Mouse (Mus musculus) hindbrain, embryonic 16.5 days (tissue): ENCODE measurements around the gene Gm28372. TPM values are rescaled to one million over a fixed set of nuclear protein-coding genes. Genes with fewer than 3 reads are reported as not detected.
A peak's percentile ranks its signal among the peaks of the same experiment; 100 is the strongest.

Experiments
- ATAC-seq: fragments of 200-750 bp; cut with Nextera tagmentation; 2 replicates; pipeline ENCODE4 v1.8.0; 2017; ENCODE audit warnings: moderate TSS enrichment, moderate library complexity
- H3K27ac ChIP-seq: fragments of 300-500 bp; sonication (generic); 2 replicates; pipeline ENCODE4 v1.5.1; 2014; ENCODE audit warnings: low read depth, mild to moderate bottlenecking, control low read depth, low read length, moderate library complexity
- H3K27me3 ChIP-seq: fragments of 300-500 bp; sonication (generic); replicated peaks from 2 replicates; pipeline ENCODE4 v1.6.1; 2014; ENCODE audit warnings: low read length; ENCODE audit not compliant: control insufficient read depth, insufficient read depth
- H3K36me3 ChIP-seq: fragments of 300-500 bp; sonication (generic); 2 replicates; pipeline ENCODE4 v1.6.1; 2014; ENCODE audit warnings: mild to moderate bottlenecking, low read length, moderate library complexity, mixed read lengths; ENCODE audit not compliant: control insufficient read depth, insufficient read depth
- H3K4me1 ChIP-seq: fragments of 300-500 bp; sonication (generic); 2 replicates; pipeline ENCODE4 v1.6.1; 2014; ENCODE audit warnings: low read depth, low read length; ENCODE audit not compliant: control insufficient read depth, insufficient read depth
- H3K4me2 ChIP-seq: fragments of 300-500 bp; sonication (generic); 2 replicates; pipeline ENCODE4 v1.6.1; 2014; ENCODE audit warnings: mild to moderate bottlenecking, low read length, control low read depth, moderate library complexity
- H3K4me3 ChIP-seq: fragments of 300-500 bp; sonication (generic); 2 replicates; pipeline ENCODE4 v1.5.1; 2014; ENCODE audit warnings: mild to moderate bottlenecking, low read length, control low read depth, moderate library complexity
- H3K9ac ChIP-seq: fragments of 300-500 bp; sonication (generic); 2 replicates; pipeline ENCODE4 v1.6.1; 2014; ENCODE audit warnings: low read depth, mild to moderate bottlenecking, control low read depth, low read length, moderate library complexity
- H3K9me3 ChIP-seq: fragments of 300-500 bp; sonication (generic); 2 replicates; pipeline ENCODE4 v1.6.1; 2014; ENCODE audit warnings: mild to moderate bottlenecking, low read length, moderate library complexity; ENCODE audit not compliant: control insufficient read depth
- WGBS: fragments of 180-500 bp; shearing (Covaris S2); extraction: QIAGEN DNeasy Blood & Tissue Kit; methylation state at CpG from one replicate; pipeline ENCODE4 v1.1.7; 2014; 5-methylcytosine and 5-hydroxymethylcytosine counted together
- polyA plus RNA-seq: library from polyadenylated mRNA; unstranded; fragments of >200 nt; fragmentation: Nextera tagmentation; extraction: Ambion mirVana; gene quantifications from 2 replicates; pipeline ENCODE4 v1.2.1, GENCODE M21; 2015

The Gm28372 gene
- polyA plus RNA-seq, 1 experiment from 2014 or later: not detected

DNA sequence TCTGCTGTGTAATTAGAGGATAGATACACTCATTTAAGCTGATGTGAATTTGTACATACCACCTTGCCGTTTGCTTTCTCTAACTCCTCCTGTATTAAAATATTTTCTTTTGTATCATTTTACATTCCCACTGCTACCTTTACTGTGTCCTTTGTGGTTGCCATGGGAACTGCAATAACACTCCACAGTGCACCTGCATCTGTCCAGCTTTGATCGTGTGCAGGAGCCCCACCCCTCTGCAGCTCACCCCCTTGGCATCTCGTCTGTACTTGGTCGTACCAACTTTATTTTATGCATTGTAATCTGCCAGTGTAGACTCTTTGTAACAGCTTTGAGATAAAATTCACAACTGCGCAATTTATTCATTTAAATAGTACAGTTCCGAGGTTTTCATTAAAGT is 21.1 kb upstream of the Gm28372 start:
- H3K4me3 ChIP-seq: no peak overlapping the region
- ATAC-seq: no peak
- no peak overlapping the region for H3K27ac ChIP-seq
- no peaks in the 10 kb centered on the region for H3K9me3 ChIP-seq
- H3K27me3 ChIP-seq: no peaks in the 10 kb centered on the region
- H3K36me3 ChIP-seq: no peaks in the 10 kb centered on the region
- 64% methylated on average over 6 of the region's 6 CpGs for WGBS
- no peaks in the 10 kb centered on the region for H3K4me1 ChIP-seq
- H3K9ac ChIP-seq: no peak overlapping the region
- H3K4me2 ChIP-seq: no peak overlapping the region

DNA sequence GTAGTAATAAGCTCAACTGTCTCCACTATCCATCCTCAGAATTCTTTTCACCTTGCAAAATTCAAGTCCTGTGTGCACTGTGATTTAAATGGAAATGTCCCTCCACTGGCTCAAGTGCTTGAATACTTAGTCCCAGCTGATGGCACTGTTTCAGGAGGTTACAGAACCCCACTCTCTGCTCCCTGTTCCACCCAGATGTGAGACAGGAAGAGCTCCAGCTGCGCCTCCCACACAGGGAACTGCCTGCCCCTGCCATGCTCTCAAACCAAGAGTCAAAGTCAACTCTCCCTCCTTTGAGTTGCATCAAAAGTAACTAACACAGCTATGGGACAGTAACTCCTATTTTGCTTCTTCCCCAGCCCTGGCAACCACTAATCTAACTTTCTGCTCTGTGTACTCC is 18.8 kb upstream of the Gm28372 start:
- Histone ChIP-seq H3K27ac (no peak overlapping the region), H3K36me3 (no peaks in the 10 kb centered on the region), H3K9ac (no peak overlapping the region), H3K4me2 (no peak overlapping the region), H3K27me3 (no peaks in the 10 kb centered on the region), H3K9me3 (no peaks in the 10 kb centered on the region), H3K4me1 (no peaks in the 10 kb centered on the region), H3K4me3 (no peak overlapping the region)
- ATAC-seq: no peak
- WGBS: 64% methylated on average over 1 of the region's 1 CpGs

DNA sequence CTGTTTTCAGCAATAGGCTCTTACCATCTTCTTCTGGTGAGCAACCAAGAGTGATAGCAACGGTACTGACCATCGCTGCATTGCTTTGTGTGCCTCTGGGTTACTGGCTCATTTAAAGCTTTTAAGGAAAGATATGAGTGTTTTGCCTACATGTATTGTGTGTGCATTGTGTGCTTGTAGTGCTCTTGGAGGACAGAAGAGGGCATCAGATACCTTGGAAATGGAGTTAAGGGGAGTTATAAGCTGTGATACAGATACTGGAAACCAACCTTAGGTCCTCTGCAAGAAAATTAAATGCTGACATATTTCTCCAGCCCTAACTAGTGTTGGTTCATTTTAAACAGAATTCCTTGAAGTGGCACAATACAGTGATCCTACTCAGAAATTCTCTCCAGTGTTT is 16.2 kb upstream of the Gm28372 start:
- ATAC-seq: no peak
- Histone ChIP-seq H3K4me3 (no peak overlapping the region), H3K27ac (no peak overlapping the region), H3K27me3 (no peaks in the 10 kb centered on the region), H3K9ac (no peak overlapping the region), H3K9me3 (no peaks in the 10 kb centered on the region), H3K4me2 (no peak overlapping the region), H3K4me1 (no peaks in the 10 kb centered on the region), H3K36me3 (no peaks in the 10 kb centered on the region)
- 71% methylated on average over 2 of the region's 2 CpGs for WGBS

DNA sequence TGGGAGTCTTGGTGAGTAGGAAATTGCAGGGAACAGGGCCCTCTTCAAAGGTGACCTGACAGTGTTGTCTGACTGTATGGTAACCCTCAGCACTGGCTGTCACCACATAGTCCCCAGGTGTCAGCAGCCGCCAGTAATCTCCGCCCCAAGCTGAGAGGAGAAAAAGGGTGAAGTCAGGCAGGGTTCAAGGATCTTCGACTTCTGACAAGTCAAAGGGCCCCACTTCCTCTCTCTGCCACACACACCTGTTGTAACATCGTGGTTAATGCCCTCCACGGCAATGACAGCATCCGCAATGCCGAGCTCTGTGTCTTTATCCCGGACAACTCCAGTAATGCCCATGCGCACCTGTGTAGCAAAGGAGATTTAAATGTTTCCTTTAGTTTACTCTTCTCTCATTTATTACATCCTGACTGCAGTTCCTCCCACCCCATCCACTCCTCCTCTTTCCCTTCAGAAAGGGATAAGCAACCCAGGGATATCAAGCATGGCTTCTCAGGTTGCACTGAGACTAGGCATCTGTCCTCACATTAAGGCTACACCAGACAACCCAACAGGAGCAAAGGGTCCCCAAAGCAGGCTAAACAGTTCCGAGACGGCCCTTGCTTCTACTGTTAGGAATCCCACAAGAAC is 13.9 kb upstream of the Gm28372 start:
- H3K36me3 ChIP-seq: no peaks in the 10 kb centered on the region
- H3K4me2 ChIP-seq: no peak overlapping the region
- H3K27ac ChIP-seq: no peak overlapping the region
- H3K4me3 ChIP-seq: no peak overlapping the region
- H3K27me3 ChIP-seq: no peaks in the 10 kb centered on the region
- WGBS: 89% methylated on average over 11 of the region's 11 CpGs
- ATAC-seq: no peak
- H3K4me1 ChIP-seq: no peaks in the 10 kb centered on the region
- H3K9ac ChIP-seq: no peak overlapping the region
- no peaks in the 10 kb centered on the region for H3K9me3 ChIP-seq

DNA sequence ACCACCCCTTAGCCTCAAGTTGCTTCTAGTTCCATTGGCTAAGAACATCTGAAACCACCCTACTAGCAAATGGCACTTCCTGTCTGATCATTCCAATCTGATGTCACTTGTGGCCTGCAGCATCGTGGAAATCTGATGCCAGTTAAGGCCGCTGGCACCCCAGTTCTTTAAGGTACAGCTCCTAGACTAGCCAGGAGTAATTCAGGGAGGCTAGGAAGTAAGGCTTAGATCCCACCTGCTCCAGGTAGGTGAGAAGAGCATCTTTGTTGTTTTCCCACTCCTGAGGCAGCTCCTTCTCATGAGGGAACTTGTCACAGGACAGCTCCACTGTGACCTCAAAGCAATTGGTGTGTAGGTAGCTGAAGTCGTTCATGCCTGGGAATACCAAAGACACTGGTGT is 12.2 kb upstream of the Gm28372 start:
- Histone ChIP-seq H3K4me2 (no peak overlapping the region), H3K27me3 (no peaks in the 10 kb centered on the region), H3K4me3 (no peak overlapping the region), H3K9ac (no peak overlapping the region), H3K27ac (no peak overlapping the region), H3K36me3 (no peaks in the 10 kb centered on the region), H3K4me1 (peaks cover 12% of the 10 kb centered on the region), H3K9me3 (no peaks in the 10 kb centered on the region)
- 87% methylated on average over 3 of the region's 3 CpGs for WGBS
- no peak for ATAC-seq

DNA sequence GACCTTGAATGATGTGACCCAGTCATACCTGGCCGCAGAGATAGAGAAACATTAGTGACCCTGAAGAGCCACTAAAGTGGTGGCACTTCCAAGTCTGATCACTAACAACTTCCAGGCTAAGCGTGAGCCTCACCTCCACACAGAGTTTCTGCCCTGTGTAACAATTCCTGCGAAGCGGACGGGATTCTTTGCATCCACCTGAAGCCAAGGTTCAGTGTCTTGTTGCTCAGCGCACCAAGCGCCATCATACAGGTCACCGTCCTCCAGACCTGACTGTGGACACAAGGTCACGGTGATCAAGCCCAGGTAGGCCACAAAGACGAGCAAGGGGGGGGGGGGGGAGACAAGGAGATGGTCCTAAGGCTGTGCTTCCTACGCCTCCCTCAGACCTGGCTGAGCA is 9.3 kb upstream of the Gm28372 start:
- Histone ChIP-seq H3K27ac (no peak overlapping the region), H3K36me3 (no peaks in the 10 kb centered on the region), H3K4me2 (no peak overlapping the region), H3K9me3 (no peaks in the 10 kb centered on the region), H3K27me3 (peaks cover 8% of the 10 kb centered on the region), H3K4me3 (no peak overlapping the region), H3K4me1 (peaks cover 14% of the 10 kb centered on the region), H3K9ac (no peak overlapping the region)
- ATAC-seq: no peak
- WGBS: 95% methylated on average over 10 of the region's 11 CpGs

DNA sequence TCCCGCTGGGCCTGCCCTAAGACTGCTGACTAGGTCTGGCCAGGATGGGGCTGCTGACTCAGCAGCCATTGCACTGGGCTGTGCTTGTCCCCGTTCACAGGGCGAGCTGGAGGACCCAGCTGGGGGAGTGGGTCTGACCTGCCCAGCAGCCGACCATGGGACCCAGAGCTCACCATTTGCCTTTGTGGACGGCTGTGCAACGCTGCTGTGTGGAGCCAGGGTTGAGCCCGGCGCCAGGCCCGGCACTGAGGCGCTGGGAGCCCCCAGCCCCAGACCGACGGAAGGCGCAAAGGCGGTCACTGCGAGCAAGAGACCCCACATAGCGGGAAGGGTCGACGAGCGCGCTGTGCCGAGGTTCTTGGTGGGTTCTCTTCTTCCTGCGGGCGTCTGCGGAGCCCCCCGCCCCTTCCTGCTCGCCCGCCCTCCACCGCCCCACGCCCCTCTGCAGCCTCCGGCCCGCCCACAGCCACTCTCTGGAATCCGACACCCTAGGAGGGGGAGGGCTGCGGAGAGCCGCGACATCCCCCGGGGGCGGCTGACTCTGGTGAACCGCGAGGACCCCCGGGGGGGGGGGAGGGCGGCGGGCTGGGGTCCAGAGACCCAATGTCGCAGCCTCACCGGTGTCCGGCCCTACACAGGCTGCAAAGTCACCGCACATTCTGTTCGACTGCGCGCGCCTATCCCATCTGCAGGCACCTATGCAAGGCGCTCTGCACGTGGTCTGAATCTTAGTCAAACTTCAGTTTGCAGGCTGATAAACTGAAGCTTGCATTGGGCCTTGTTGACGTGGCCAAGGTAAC is 7.7 kb upstream of the Gm28372 start, which contains the start of gene Cpxm1:
Gene Cpxm1, minus strand, starts transcription at position 389 of the 800 bp plus-strand sequence.
- Histone ChIP-seq H3K9me3 (no peaks in the 10 kb centered on the region), H3K4me2 (peak within 1 kb of the TSS; percentile 99), H3K4me1 (peaks cover 14% of the 10 kb centered on the region), H3K27ac (0 out of 2 replicates have a peak within 1 kb of the TSS, but pooled peaks have one; percentile 44), H3K27me3 (peaks cover 8% of the 10 kb centered on the region), H3K36me3 (no peaks in the 10 kb centered on the region), H3K9ac (peak within 1 kb of the TSS; percentile 80), H3K4me3 (peak within 1 kb of the TSS; percentile 58)
- 2% methylated on average over 37 of the region's 53 CpGs for WGBS
- peak; percentile 85 for ATAC-seq

DNA sequence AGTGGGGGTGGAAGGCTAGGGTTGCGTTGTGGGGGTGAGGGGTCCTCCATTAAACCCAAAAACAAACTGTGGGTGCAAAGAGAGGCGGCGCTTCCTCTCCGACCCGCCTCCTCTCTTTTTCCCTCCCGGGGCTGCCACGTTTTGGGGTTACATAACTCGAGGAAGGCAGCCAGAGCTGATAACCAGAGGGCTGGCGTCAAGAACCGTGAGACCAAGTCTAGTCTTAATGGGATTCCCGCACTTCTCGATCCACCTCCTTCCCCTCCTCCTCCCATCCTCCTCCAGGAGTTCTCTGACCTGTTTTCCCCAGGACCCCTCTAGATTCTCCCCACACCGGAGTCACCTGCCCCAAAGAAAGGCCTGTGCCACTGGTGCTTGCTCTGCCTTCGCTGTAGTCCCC is 6.9 kb upstream of the Gm28372 start:
- Histone ChIP-seq H3K9me3 (no peaks in the 10 kb centered on the region), H3K9ac (peak overlapping the region; percentile 27; the same call in 1 of the 2 replicates), H3K4me1 (peaks cover 14% of the 10 kb centered on the region), H3K36me3 (no peaks in the 10 kb centered on the region), H3K4me3 (peak overlapping the region; percentile 58), H3K27ac (no peak overlapping the region), H3K4me2 (peak overlapping the region; percentile 99), H3K27me3 (peaks cover 8% of the 10 kb centered on the region)
- ATAC-seq: no peak
- WGBS: 13% methylated on average over 14 of the region's 14 CpGs

DNA sequence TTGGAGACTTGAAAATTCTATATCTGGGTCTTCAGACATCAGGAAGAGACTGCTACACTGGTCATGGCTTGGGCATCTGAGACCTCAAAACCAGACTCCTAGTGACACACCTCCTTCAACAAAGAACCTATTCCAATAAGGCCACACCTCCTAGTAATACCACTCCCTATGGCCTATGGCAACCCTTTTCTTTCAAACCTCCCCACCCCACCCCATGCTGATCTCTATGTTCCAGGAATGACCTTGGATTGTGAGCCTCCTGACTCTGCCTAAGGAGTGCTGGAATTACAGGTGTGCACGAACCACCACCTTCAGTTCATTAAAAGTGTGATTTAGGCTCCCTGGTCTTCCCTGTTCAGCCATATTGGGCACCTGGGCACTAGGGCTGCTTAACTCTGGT is 5.0 kb upstream of the Gm28372 start:
- Histone ChIP-seq H3K4me2 (no peak overlapping the region), H3K9me3 (no peaks in the 10 kb centered on the region), H3K4me1 (peaks cover 14% of the 10 kb centered on the region), H3K27me3 (peaks cover 8% of the 10 kb centered on the region), H3K36me3 (no peaks in the 10 kb centered on the region), H3K9ac (no peak overlapping the region), H3K4me3 (no peak overlapping the region), H3K27ac (no peak overlapping the region)
- 93% methylated on average over 1 of the region's 1 CpGs for WGBS
- no peak for ATAC-seq
